Mouse (Mus musculus) cerebellum, postnatal 4 days (tissue): ENCODE data around the gene Pigx.

ENCODE experiments used
- DNase-seq, 2 experiments: peaks; one replicate each; pipeline ENCODE4 v3.0.0; 2022; ENCODE audit warnings: low spot score in 2 of 2, mixed read lengths in 1 of 2

The Pigx gene

GRCm38 (mm10) chr16:32059840-32060523, 39.6 kb downstream of the Pigx start:
- DNase-seq = no peak

- no peak for DNase-seq
Observed at GRCm38 (mm10) chr16:32058817-32059216, 40.7 kb downstream of the Pigx start.

GRCm38 (mm10) chr16:32042367-32042766, 57.2 kb downstream of the Pigx start:
- DNase-seq = no peak
